Mouse (Mus musculus) limb, embryonic 14.5 days (tissue): ENCODE data around the gene Prph. TPM values are rescaled to one million over a fixed set of nuclear protein-coding genes. Genes with fewer than 3 reads are reported as not detected.

Experiments used
- ATAC-seq: fragments of 200-750 bp; cut with Nextera tagmentation; 2 replicates; pipeline ENCODE4 v1.8.0; 2017; ENCODE audit warnings: low read depth, moderate number of reproducible peaks, moderate TSS enrichment; ENCODE audit not compliant: low FRiP score
- DNase-seq: peaks from one replicate; pipeline ENCODE4 v3.0.0-alpha.2; 2015; ENCODE audit warnings: low spot score
- H3K27ac ChIP-seq: fragments of 300-500 bp; sonication (generic); replicated peaks from 2 replicates; pipeline ENCODE4 v1.5.1; 2014; ENCODE audit warnings: low read depth, mild to moderate bottlenecking, low read length, moderate library complexity, mixed read lengths
- H3K27me3 ChIP-seq: fragments of 300-500 bp; sonication (generic); 2 replicates; pipeline ENCODE4 v1.6.1; 2014; ENCODE audit warnings: low read length, mixed read lengths; ENCODE audit not compliant: control insufficient read depth, insufficient read depth
- H3K36me3 ChIP-seq: fragments of 300-500 bp; sonication (generic); 2 replicates; pipeline ENCODE4 v1.6.1; 2014; ENCODE audit warnings: mild to moderate bottlenecking, low read length, moderate library complexity, mixed read lengths; ENCODE audit not compliant: control insufficient read depth, insufficient read depth
- H3K4me1 ChIP-seq: fragments of 300-500 bp; sonication (generic); 2 replicates; pipeline ENCODE4 v1.6.1; 2014; ENCODE audit warnings: antibody characterized with exemption, low read length, mixed read lengths; ENCODE audit not compliant: control insufficient read depth, insufficient read depth
- H3K4me2 ChIP-seq: fragments of 300-500 bp; sonication (generic); replicated peaks from 2 replicates; pipeline ENCODE4 v1.6.1; 2014; ENCODE audit warnings: low read depth, mild to moderate bottlenecking, low read length, moderate library complexity; ENCODE audit not compliant: severe bottlenecking
- H3K4me3 ChIP-seq: fragments of 300-500 bp; sonication (generic); replicated peaks from 2 replicates; pipeline ENCODE4 v1.5.1; 2014; ENCODE audit warnings: low read length
- H3K9ac ChIP-seq: fragments of 300-500 bp; sonication (generic); 2 replicates; pipeline ENCODE4 v1.6.1; 2014; ENCODE audit warnings: mild to moderate bottlenecking, low read depth, low read length, moderate library complexity; ENCODE audit not compliant: severe bottlenecking
- H3K9me3 ChIP-seq: fragments of 300-500 bp; sonication (generic); 2 replicates; pipeline ENCODE4 v1.6.1; 2016; ENCODE audit warnings: low read length; ENCODE audit not compliant: control insufficient read depth
- POLR2A ChIP-seq: fragments of 200-500 bp; IDR thresholded peaks from 2 replicates; pipeline ENCODE4 v1.8.0; 2012; ENCODE audit warnings: inconsistent platforms, mild to moderate bottlenecking, moderate library complexity, borderline replicate concordance; ENCODE audit not compliant: insufficient read depth, insufficient read length; ENCODE audit errors: extremely low read depth
- WGBS: fragments of 180-500 bp; shearing (Covaris S2); extraction: QIAGEN DNeasy Blood & Tissue Kit; methylation state at CpG from one replicate; pipeline ENCODE4 v1.1.7; 2014; 5-methylcytosine and 5-hydroxymethylcytosine counted together
- polyA plus RNA-seq, 2 experiments: library from polyadenylated mRNA; depleted of rRNA in 1 of 2; stranded (reverse) in 1 of 2; unstranded in 1 of 2; fragments of >200 nt; fragmentation: Nextera tagmentation in 1 of 2; extraction: Ambion mirVana in 1 of 2; gene quantifications; 2 replicates each; pipeline versions ENCODE4 v1.2.1 to v1.2.3; 2012 to 2014

Prph gene
- polyA plus RNA-seq, 2 experiments, result 1.3 to 4.2 TPM

GRCm38 (mm10) chr15:99029619-99030584 lies 25.1 kb upstream of the Prph start, which contains the start of gene Tuba1c:
TSS of gene Tuba1c (plus strand) at chr15:99029891.
- Histone ChIP-seq H3K27me3 (no peaks in the 10 kb centered on the region), H3K4me1 (peaks cover 17% of the 10 kb centered on the region), H3K4me3 (peak within 1 kb of the TSS; percentile 69), H3K36me3 (peaks cover 6% of the 10 kb centered on the region), H3K27ac (peak within 1 kb of the TSS; percentile 77), H3K4me2 (peak within 1 kb of the TSS; percentile 63), H3K9me3 (no peaks in the 10 kb centered on the region), H3K9ac (peak within 1 kb of the TSS; percentile 68)
- peak; percentile 96; the same call in 1 of the 2 replicates for TF ChIP-seq POLR2A
- peak; percentile 92 for DNase-seq
- peak; percentile 97 for ATAC-seq
- 2% methylated on average over 49 of the region's 52 CpGs for WGBS

DNA sequence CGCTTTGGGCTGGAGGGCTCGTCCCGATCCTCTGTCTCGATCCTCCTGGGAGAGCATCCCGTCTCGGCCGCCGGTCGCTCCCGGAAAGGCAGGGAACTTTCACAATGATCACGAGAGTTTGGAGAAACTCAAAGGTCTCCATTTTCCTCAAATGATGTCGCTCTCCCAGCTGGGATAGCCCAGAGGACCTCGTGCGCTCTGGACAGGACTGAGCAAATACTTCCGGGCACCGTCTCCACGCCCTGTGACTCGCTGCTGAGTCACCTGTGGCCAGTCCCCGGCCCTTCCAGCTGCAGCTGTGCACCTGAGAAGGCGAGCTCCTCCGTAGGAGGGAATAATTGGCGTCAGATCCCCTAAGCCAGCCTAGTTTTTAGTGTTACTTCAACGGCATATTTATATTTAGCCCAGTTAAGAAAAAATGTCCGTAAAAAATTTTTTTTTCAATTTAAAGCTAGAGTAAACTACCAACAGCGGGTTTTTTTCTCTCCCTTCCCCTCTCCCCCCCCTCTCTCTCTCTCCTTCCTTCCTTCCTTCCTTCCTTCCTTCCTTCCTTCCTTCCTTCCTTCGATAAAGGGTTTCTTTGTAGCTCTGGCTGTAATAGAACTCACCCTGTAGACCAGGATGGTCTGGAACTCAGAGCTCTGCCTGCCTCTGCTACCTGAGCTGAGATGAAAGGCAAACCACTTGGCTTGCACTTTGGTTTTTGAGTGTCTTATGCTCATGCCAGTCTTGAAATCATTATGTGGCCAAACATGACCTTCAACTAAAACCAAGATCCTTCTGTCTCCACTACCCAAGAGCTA lies 24.2 kb upstream of the Prph start:
- 9% methylated on average over 26 of the region's 26 CpGs for WGBS
- no peaks in the 10 kb centered on the region for H3K9me3 ChIP-seq
- H3K4me1 ChIP-seq, result peaks cover 17% of the 10 kb centered on the region
- H3K4me3 ChIP-seq, result peak overlapping the region; percentile 69
- H3K4me2 ChIP-seq, result peak overlapping the region; percentile 63
- ATAC-seq (no peak), DNase-seq (no peak)
- peak overlapping the region; percentile 68 for H3K9ac ChIP-seq
- TF ChIP-seq POLR2A, result no peak
- peak overlapping the region; percentile 77 for H3K27ac ChIP-seq
- peaks cover 15% of the 10 kb centered on the region for H3K36me3 ChIP-seq
- H3K27me3 ChIP-seq, result no peaks in the 10 kb centered on the region

GRCm38 (mm10) chr15:99031388-99031675 lies 23.6 kb upstream of the Prph start:
- Histone ChIP-seq H3K27ac (no peak overlapping the region), H3K9me3 (no peaks in the 10 kb centered on the region), H3K27me3 (no peaks in the 10 kb centered on the region), H3K36me3 (peaks cover 20% of the 10 kb centered on the region), H3K4me1 (peaks cover 17% of the 10 kb centered on the region), H3K4me3 (peak overlapping the region; percentile 69), H3K4me2 (peak overlapping the region; percentile 63), H3K9ac (no peak overlapping the region)
- DNase-seq, result no peak
- WGBS, result 73% methylated on average over 4 of the region's 4 CpGs
- ATAC-seq, result no peak
- TF ChIP-seq POLR2A, result no peak

DNA sequence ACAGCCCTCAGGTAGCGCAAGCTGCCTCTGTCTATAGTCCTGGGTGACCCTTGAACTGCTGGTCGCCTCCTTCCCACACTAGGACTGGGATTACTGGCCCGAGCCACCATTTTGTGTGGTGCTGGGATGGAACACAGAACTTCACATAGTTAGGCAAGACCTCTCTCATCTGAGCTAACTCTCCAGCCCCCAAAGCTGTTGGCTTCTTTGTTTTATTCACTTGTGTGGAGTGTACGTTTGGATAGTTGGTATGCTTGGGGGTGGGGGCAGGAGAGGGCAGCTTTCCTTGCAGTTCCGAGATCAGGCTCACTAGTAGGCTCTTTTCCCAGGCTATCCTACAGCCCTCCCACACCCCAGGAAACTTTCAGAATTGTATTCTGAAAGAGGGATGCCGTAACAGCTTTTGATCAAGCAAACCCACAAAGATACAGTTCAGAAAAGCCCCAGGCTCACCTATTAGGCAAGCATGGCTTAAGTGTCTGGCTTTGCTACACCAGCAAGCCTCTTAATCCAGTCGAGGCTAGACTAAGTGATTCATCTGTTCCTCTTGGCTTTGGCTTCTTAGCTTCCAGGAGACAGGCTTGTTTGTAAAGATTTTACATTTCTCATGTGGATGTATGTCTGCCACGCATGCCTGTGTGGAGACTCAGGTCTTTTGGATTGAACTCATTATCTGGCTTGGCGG lies 22.8 kb upstream of the Prph start:
- Histone ChIP-seq H3K9ac (0 out of 2 replicates have a peak overlapping the region, but pooled peaks have one; percentile 6), H3K4me2 (peak overlapping the region; percentile 63), H3K4me1 (peaks cover 17% of the 10 kb centered on the region), H3K36me3 (peaks cover 25% of the 10 kb centered on the region), H3K27ac (no peak overlapping the region), H3K4me3 (peak overlapping the region; percentile 69), H3K9me3 (no peaks in the 10 kb centered on the region), H3K27me3 (no peaks in the 10 kb centered on the region)
- DNase-seq, result no peak
- no peak for ATAC-seq
- 77% methylated on average over 9 of the region's 9 CpGs for WGBS
- TF ChIP-seq POLR2A, result no peak

DNA sequence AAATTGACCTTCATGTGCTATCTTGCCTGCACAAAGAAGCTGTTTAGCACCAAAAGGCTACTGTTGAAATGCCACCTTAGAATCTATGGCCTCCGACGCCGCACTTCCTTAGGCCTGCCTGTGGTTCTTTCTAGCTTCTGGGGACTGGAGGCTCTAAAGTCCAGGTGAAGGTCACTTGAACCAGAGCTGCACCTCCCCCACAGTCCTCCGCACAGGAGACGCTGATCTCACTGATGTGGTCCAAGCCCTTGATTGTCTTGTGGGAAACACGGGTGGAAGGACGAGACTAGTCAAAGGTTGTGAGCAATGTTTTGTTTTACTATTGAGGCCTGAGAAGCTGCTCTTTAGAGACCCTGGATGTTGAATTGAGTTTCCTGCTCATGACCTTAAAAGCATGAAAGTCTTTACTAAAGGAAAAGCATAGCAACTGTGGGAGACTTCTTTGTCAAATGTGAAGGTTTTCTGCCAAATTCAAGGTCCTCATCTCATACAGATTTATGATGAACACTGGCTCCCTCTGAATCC lies 22.2 kb upstream of the Prph start:
- Histone ChIP-seq H3K27ac (no peak overlapping the region), H3K27me3 (no peaks in the 10 kb centered on the region), H3K4me2 (peak overlapping the region; percentile 63), H3K36me3 (peaks cover 25% of the 10 kb centered on the region), H3K4me1 (peaks cover 17% of the 10 kb centered on the region), H3K9ac (0 out of 2 replicates have a peak overlapping the region, but pooled peaks have one; percentile 6), H3K4me3 (0 out of 2 replicates have a peak overlapping the region, but pooled peaks have one; percentile 69), H3K9me3 (no peaks in the 10 kb centered on the region)
- DNase-seq (no peak), ATAC-seq (no peak)
- WGBS, result 75% methylated on average over 7 of the region's 7 CpGs
- no peak for TF ChIP-seq POLR2A
